Mouse (Mus musculus) CH12.LX (cell line): Measurements from ENCODE around the gene Fndc4. TPM values are rescaled to one million over a fixed set of nuclear protein-coding genes. Genes with fewer than 3 reads are reported as not detected.

Experiments
- DNase-seq: peaks from one replicate; pipeline ENCODE4 v3.0.0-alpha.2; 2013; ENCODE audit errors: extremely low read depth
- H3K27ac ChIP-seq: 2 replicates; pipeline ENCODE4 v1.5.1; 2012; ENCODE audit warnings: low read depth, mild to moderate bottlenecking, control low read depth, moderate library complexity; ENCODE audit not compliant: insufficient read depth
- H3K27me3 ChIP-seq: replicated peaks from 2 replicates; pipeline ENCODE3; 2012; ENCODE audit warnings: inconsistent platforms
- H3K36me3 ChIP-seq, 2 experiments: replicated peaks in 1 of 2; 2 replicates each; pipeline versions ENCODE3 to v1.6.1; 2012; ENCODE audit warnings: inconsistent platforms in 1 of 2, low read length in 1 of 2, mild to moderate bottlenecking in 1 of 2, mixed read lengths in 1 of 2, moderate library complexity in 1 of 2; ENCODE audit not compliant: control insufficient read depth in 1 of 2, insufficient read depth in 1 of 2
- H3K4me1 ChIP-seq, 2 experiments: 2 replicates each; pipeline ENCODE4 v1.6.1; 2012; ENCODE audit warnings: inconsistent platforms in 1 of 2, moderate library complexity in 1 of 2; ENCODE audit not compliant: insufficient read depth in 2 of 2, control insufficient read depth in 1 of 2
- H3K4me2 ChIP-seq: 2 replicates; pipeline ENCODE4 v1.6.1; 2012; ENCODE audit warnings: low read depth, mild to moderate bottlenecking, control low read depth; ENCODE audit not compliant: poor library complexity, insufficient read depth, severe bottlenecking
- H3K4me3 ChIP-seq, 3 experiments: fragments of 150-350 bp in 1 of 3; sonication (generic) in 1 of 3; replicated peaks in 1 of 3; 2 replicates each; pipeline versions ENCODE3 to v1.5.1; 2011 to 2012; ENCODE audit warnings: low read depth in 2 of 3, low read length in 2 of 3, mild to moderate bottlenecking in 2 of 3, moderate library complexity in 2 of 3, control low read depth in 1 of 3, improper control_type of control experiment in 1 of 3, inconsistent platforms in 1 of 3, mixed read lengths in 1 of 3; ENCODE audit not compliant: poor library complexity in 1 of 3
- H3K79me2 ChIP-seq: replicated peaks from 2 replicates; pipeline ENCODE4 v1.6.1; 2012; ENCODE audit warnings: mild to moderate bottlenecking, moderate library complexity; ENCODE audit not compliant: control insufficient read depth, poor library complexity, insufficient read depth, severe bottlenecking; ENCODE audit errors: extremely low read depth
- H3K9ac ChIP-seq: 2 replicates; pipeline ENCODE4 v1.6.1; 2012; ENCODE audit warnings: low read depth, mild to moderate bottlenecking, control low read depth, moderate library complexity; ENCODE audit not compliant: insufficient read depth
- H3K9me3 ChIP-seq: replicated peaks from 2 replicates; pipeline ENCODE3; 2012; ENCODE audit warnings: low read length, inconsistent platforms, mixed read lengths
- CHD2 ChIP-seq: IDR thresholded peaks from 2 replicates; pipeline ENCODE4 v1.6.1; 2011; ENCODE audit warnings: low read length, improper control_type of control experiment
- CTCF ChIP-seq, 2 experiments: IDR thresholded peaks in 1 of 2; conservative IDR thresholded peaks in 1 of 2; 2 replicates each; pipeline ENCODE4 v1.5.1; 2011 to 2012; ENCODE audit warnings: low read depth in 2 of 2, low read length in 2 of 2, improper control_type of control experiment in 1 of 2, inconsistent platforms in 1 of 2, mild to moderate bottlenecking in 1 of 2, moderate library complexity in 1 of 2
- E2F4 ChIP-seq: IDR thresholded peaks from 2 replicates; pipeline ENCODE4 v1.6.1; 2011; ENCODE audit warnings: low read depth, low read length, improper control_type of control experiment; ENCODE audit not compliant: insufficient replicate concordance
- ELF1 ChIP-seq: IDR thresholded peaks from 2 replicates; pipeline ENCODE4 v1.6.1; 2014; ENCODE audit warnings: low read depth, mild to moderate bottlenecking, inconsistent platforms, low read length, improper control_type of control experiment
- JUN ChIP-seq: IDR thresholded peaks from 2 replicates; pipeline ENCODE4 v1.6.1; 2011; ENCODE audit warnings: low read depth, mild to moderate bottlenecking, low read length, improper control_type of control experiment, moderate library complexity; ENCODE audit not compliant: insufficient read depth
- MAFK ChIP-seq: IDR thresholded peaks from 2 replicates; pipeline ENCODE4 v1.6.1; 2011; ENCODE audit warnings: low read length, improper control_type of control experiment; ENCODE audit not compliant: insufficient replicate concordance
- MAZ ChIP-seq: IDR thresholded peaks from 2 replicates; pipeline ENCODE4 v1.6.1; 2012; ENCODE audit warnings: low read depth, mild to moderate bottlenecking, inconsistent platforms, low read length, improper control_type of control experiment, moderate library complexity
- MXI1 ChIP-seq: IDR thresholded peaks from 2 replicates; pipeline ENCODE4 v1.6.1; 2011; ENCODE audit warnings: mild to moderate bottlenecking, low read depth, low read length, improper control_type of control experiment
- MYC ChIP-seq: IDR thresholded peaks from 2 replicates; pipeline ENCODE4 v1.6.1; 2011; ENCODE audit warnings: low read depth, mild to moderate bottlenecking, improper control_type of control experiment, low read length
- NRF1 ChIP-seq: IDR thresholded peaks from 2 replicates; pipeline ENCODE4 v1.6.1; 2014; ENCODE audit warnings: low read depth, mild to moderate bottlenecking, inconsistent platforms, low read length, improper control_type of control experiment, moderate library complexity
- PAX5 ChIP-seq: IDR thresholded peaks from 2 replicates; pipeline ENCODE4 v1.6.1; 2012; ENCODE audit warnings: low read length, inconsistent platforms, mixed read lengths
- POLR2A ChIP-seq: IDR thresholded peaks from 2 replicates; pipeline ENCODE4 v1.6.1; 2011; ENCODE audit warnings: low read depth, mild to moderate bottlenecking, improper control_type of control experiment, low read length
- POLR2AphosphoS2 ChIP-seq: IDR thresholded peaks from 2 replicates; pipeline ENCODE4 v1.6.1; 2011; ENCODE audit warnings: low read depth, low read length, improper control_type of control experiment
- RCOR1 ChIP-seq: conservative IDR thresholded peaks from 2 replicates; pipeline ENCODE4 v1.6.1; 2012; ENCODE audit warnings: low read depth, mild to moderate bottlenecking, inconsistent platforms, low read length, improper control_type of control experiment
- SIN3A ChIP-seq: IDR thresholded peaks from 2 replicates; pipeline ENCODE4 v1.6.1; 2012; ENCODE audit warnings: low read length, improper control_type of control experiment, inconsistent platforms
- SMC3 ChIP-seq: IDR thresholded peaks from 2 replicates; pipeline ENCODE4 v1.6.1; 2011; ENCODE audit warnings: low read depth, low read length, improper control_type of control experiment
- TBP ChIP-seq: conservative IDR thresholded peaks from 2 replicates; pipeline ENCODE4 v1.6.1; 2011; ENCODE audit warnings: low read depth, low read length, improper control_type of control experiment
- TCF12 ChIP-seq: IDR thresholded peaks from 2 replicates; pipeline ENCODE4 v1.6.1; 2014; ENCODE audit warnings: low read depth, mild to moderate bottlenecking, inconsistent platforms, low read length, improper control_type of control experiment
- UBTF ChIP-seq: IDR thresholded peaks from 2 replicates; pipeline ENCODE4 v1.6.1; 2012; ENCODE audit warnings: low read depth, mild to moderate bottlenecking, inconsistent platforms, low read length, improper control_type of control experiment, moderate library complexity
- dilution Hi-C: fragments of 300-500 bp; cut with MboI; formaldehyde crosslinking; loops from 2 replicates; pipeline ENCODE4 v1.14.3; 2020; ENCODE audit warnings: low sequenced_read_pairs; ENCODE audit not compliant: extremely low pct_unique_long_range_greater_than_20kb, extremely low pct_ligation_motif_present
- in situ Hi-C: fragments of 300-500 bp; cut with MboI; formaldehyde crosslinking; loops from 3 replicates; pipeline ENCODE4 v1.14.3; 2019; ENCODE audit warnings: low sequenced_read_pairs, low pct_ligation_motif_present, low pct_unique_long_range_greater_than_20kb, mixed read lengths
- polyA plus RNA-seq: library from polyadenylated mRNA; unstranded; fragments of >175 nt; gene quantifications from 2 replicates; pipeline ENCODE4 v1.2.1, GENCODE M21; 2012; ENCODE audit warnings: low read depth; ENCODE audit not compliant: insufficient read length
- total RNA-seq, 2 experiments: library from RNA; depleted of rRNA; stranded (reverse); fragments of 300-350 nt in 1 of 2; fragments of >200 nt in 1 of 2; gene quantifications; 2 replicates each; pipeline ENCODE4 v1.2.3; 2012 to 2014

Gene Fndc4
- total and polyA plus RNA-seq, 3 experiments = 0.13 TPM; not detected in 2

GRCm38 (mm10) chr5:31251541-31252101 is 44.3 kb downstream of the Fndc4 start, which contains the start of gene Krtcap3:
Krtcap3 (plus strand) TSS chr5:31251691.
- Histone ChIP-seq H3K4me3 (peak within 1 kb of the TSS; percentile 30 to 60 (median 54)), H3K4me2 (peak within 1 kb of the TSS; percentile 30; the same call in 1 of the 2 replicates), H3K4me1 (peaks cover 0 to 11% of the 10 kb centered on the region in 2 experiments; a peak in 1 of 4 replicates), H3K27me3 (no peaks in the 10 kb centered on the region), H3K36me3 (peaks cover 72 to 93% of the 10 kb centered on the region in 2 experiments), H3K27ac (no peak within 1 kb of the TSS), H3K9me3 (no peaks in the 10 kb centered on the region), H3K79me2 (no peaks in the 10 kb centered on the region), H3K9ac (no peak within 1 kb of the TSS)
- peak; percentile 63; the same call in 1 of the 2 replicates for TF ChIP-seq POLR2AphosphoS2
- peak; percentile 39; the same call in 1 of the 2 replicates for TF ChIP-seq POLR2A
- TF ChIP-seq MYC = 0 out of 2 replicates have a peak, but pooled peaks have one; percentile 10
- TF ChIP-seq CTCF (conservative IDR thresholded peaks at IDR 0.05 in 1 of 2, IDR thresholded peaks at IDR 0.05 in 1 of 2; ENCODE audit: low read depth in 2 of 2, low read length in 2 of 2) = no peak
- TF ChIP-seq MXI1 = peak; percentile 35; the same call in 1 of the 2 replicates
- TF ChIP-seq MAFK = no peak
- peak; percentile 19; the same call in 1 of the 2 replicates for TF ChIP-seq CHD2
- TF ChIP-seq ELF1 = peak; percentile 12; the same call in 1 of the 2 replicates
- 0 out of 2 replicates have a peak, but pooled peaks have one; percentile 30 for TF ChIP-seq TCF12
- no peak for TF ChIP-seq PAX5
- TF ChIP-seq NRF1 = peak; percentile 52
- 0 out of 2 replicates have a peak, but pooled peaks have one; percentile 49 for TF ChIP-seq MAZ
- no peak for TF ChIP-seq SMC3
- DNase-seq = peak; percentile 40
- dilution Hi-C loops = no loop called here
- in situ Hi-C loops = no loop called here

GRCm38 (mm10) chr5:31250716-31251115 is 45.2 kb downstream of the Fndc4 start:
- peaks cover 76 to 97% of the 10 kb centered on the region in 2 experiments for H3K36me3 ChIP-seq

More at GRCm38 (mm10) chr5:31250716-31251115, 45.2 kb downstream of the Fndc4 start:
- in situ Hi-C loops (no loop called here), dilution Hi-C loops (no loop called here)
- Histone ChIP-seq H3K4me2 (no peak overlapping the region), H3K4me1 (peaks cover 0 to 11% of the 10 kb centered on the region in 2 experiments; a peak in 1 of 4 replicates), H3K79me2 (no peaks in the 10 kb centered on the region), H3K27me3 (no peaks in the 10 kb centered on the region), H3K4me3 (no peak overlapping the region), H3K9me3 (no peaks in the 10 kb centered on the region), H3K27ac (no peak overlapping the region)
- no peak for TF ChIP-seq UBTF
- TF ChIP-seq MXI1 = no peak
- no peak for TF ChIP-seq TBP
- no peak for TF ChIP-seq RCOR1
- no peak for TF ChIP-seq E2F4
- TF ChIP-seq JUN = no peak
- no peak for TF ChIP-seq SIN3A
- TF ChIP-seq, all 38 proteins: peak for 0
- DNase-seq = no peak
- H3K9ac ChIP-seq = no peak overlapping the region

Other genes with a start within 250 kb of the Fndc4 start
Only the 20 nearest of the 24 such genes appear.
- not detected in 2 replicates for gene Dnajc5g, start 189.8 kb downstream of the Fndc4 start, total RNA-seq (2012; rRNA removed)
- gene Dnajc5g, start 189.8 kb downstream of the Fndc4 start, total RNA-seq (2014; rRNA removed) = not detected in 2 replicates
- not detected in 2 replicates for gene Dnajc5g, start 189.8 kb downstream of the Fndc4 start, polyA plus RNA-seq
- gene Slc30a3, start 187.8 kb downstream of the Fndc4 start, total RNA-seq (2012; rRNA removed) = not detected in 2 replicates
- gene Slc30a3, start 187.8 kb downstream of the Fndc4 start, total RNA-seq (2014; rRNA removed) = not detected in 2 replicates
- gene Slc30a3, start 187.8 kb downstream of the Fndc4 start, polyA plus RNA-seq = not detected in 2 replicates
- gene Trim54, start 179.4 kb downstream of the Fndc4 start, total RNA-seq (2012; rRNA removed) = not detected in 2 replicates
- gene Trim54, start 179.4 kb downstream of the Fndc4 start, total RNA-seq (2014; rRNA removed) = not detected in 2 replicates
- gene Trim54, start 179.4 kb downstream of the Fndc4 start, polyA plus RNA-seq = not detected in 2 replicates
- not detected in 2 replicates for gene Ucn, start 157.3 kb downstream of the Fndc4 start, total RNA-seq (2012; rRNA removed)
- gene Ucn, start 157.3 kb downstream of the Fndc4 start, total RNA-seq (2014; rRNA removed) = not detected in 2 replicates
- gene Ucn, start 157.3 kb downstream of the Fndc4 start, polyA plus RNA-seq = not detected in 2 replicates
- 24.0 and 30.3 TPM in 2 replicates for gene Mpv17, start 141.8 kb downstream of the Fndc4 start, total RNA-seq (2012; rRNA removed)
- 37.6 and 39.7 TPM in 2 replicates for gene Mpv17, start 141.8 kb downstream of the Fndc4 start, total RNA-seq (2014; rRNA removed)
- 32.8 and 40.4 TPM in 2 replicates for gene Mpv17, start 141.8 kb downstream of the Fndc4 start, polyA plus RNA-seq
- gene Gm29609, start 116.2 kb downstream of the Fndc4 start, total RNA-seq (2012; rRNA removed) = 1.4 and 2.7 TPM in 2 replicates
- gene Gm29609, start 116.2 kb downstream of the Fndc4 start, total RNA-seq (2014; rRNA removed) = 1.2 and 2.1 TPM in 2 replicates
- 0.57 and 3.0 TPM in 2 replicates for gene Gm29609, start 116.2 kb downstream of the Fndc4 start, polyA plus RNA-seq
- gene Gtf3c2, start 115.9 kb downstream of the Fndc4 start, total RNA-seq (2012; rRNA removed) = 49.4 and 51.2 TPM in 2 replicates
- gene Gtf3c2, start 115.9 kb downstream of the Fndc4 start, total RNA-seq (2014; rRNA removed) = 19.4 and 22.8 TPM in 2 replicates
- 96.9 and 99.5 TPM in 2 replicates for gene Gtf3c2, start 115.9 kb downstream of the Fndc4 start, polyA plus RNA-seq
- gene Snx17, start 102.9 kb downstream of the Fndc4 start, total RNA-seq (2012; rRNA removed) = 61.5 and 73.9 TPM in 2 replicates
- gene Snx17, start 102.9 kb downstream of the Fndc4 start, total RNA-seq (2014; rRNA removed) = 52.6 and 56.7 TPM in 2 replicates
- gene Snx17, start 102.9 kb downstream of the Fndc4 start, polyA plus RNA-seq = 59.2 and 63.9 TPM in 2 replicates
- gene Eif2b4, start 102.7 kb downstream of the Fndc4 start, total RNA-seq (2012; rRNA removed) = 56.8 and 75.0 TPM in 2 replicates
- 26.8 and 29.0 TPM in 2 replicates for gene Eif2b4, start 102.7 kb downstream of the Fndc4 start, total RNA-seq (2014; rRNA removed)
- gene Eif2b4, start 102.7 kb downstream of the Fndc4 start, polyA plus RNA-seq = 99.5 and 106 TPM in 2 replicates
- 6.9 and 7.4 TPM in 2 replicates for gene Zfp513, start 93.8 kb downstream of the Fndc4 start, total RNA-seq (2012; rRNA removed)
- 2.4 and 3.6 TPM in 2 replicates for gene Zfp513, start 93.8 kb downstream of the Fndc4 start, total RNA-seq (2014; rRNA removed)
- 10.2 and 12.8 TPM in 2 replicates for gene Zfp513, start 93.8 kb downstream of the Fndc4 start, polyA plus RNA-seq
- 182 and 225 TPM in 2 replicates for gene Ppm1g, start 75.4 kb downstream of the Fndc4 start, total RNA-seq (2012; rRNA removed)
- 96.9 and 97.8 TPM in 2 replicates for gene Ppm1g, start 75.4 kb downstream of the Fndc4 start, total RNA-seq (2014; rRNA removed)
- gene Ppm1g, start 75.4 kb downstream of the Fndc4 start, polyA plus RNA-seq = 366 and 383 TPM in 2 replicates
- 36.6 and 40.4 TPM in 2 replicates for gene Nrbp1, start 55.2 kb downstream of the Fndc4 start, total RNA-seq (2012; rRNA removed)
- gene Nrbp1, start 55.2 kb downstream of the Fndc4 start, total RNA-seq (2014; rRNA removed) = 40.5 and 41.5 TPM in 2 replicates
- 34.5 and 36.1 TPM in 2 replicates for gene Nrbp1, start 55.2 kb downstream of the Fndc4 start, polyA plus RNA-seq
- gene Gm9970, start 54.8 kb downstream of the Fndc4 start, total RNA-seq (2012; rRNA removed) = not detected in 2 replicates
- not detected in 2 replicates for gene Gm9970, start 54.8 kb downstream of the Fndc4 start, total RNA-seq (2014; rRNA removed)
- not detected in 2 replicates for gene Gm9970, start 54.8 kb downstream of the Fndc4 start, polyA plus RNA-seq
- gene Krtcap3, start 44.4 kb downstream of the Fndc4 start, total RNA-seq (2012; rRNA removed) = 13.9 and 14.1 TPM in 2 replicates
- 9.8 and 10.0 TPM in 2 replicates for gene Krtcap3, start 44.4 kb downstream of the Fndc4 start, total RNA-seq (2014; rRNA removed)
- gene Krtcap3, start 44.4 kb downstream of the Fndc4 start, polyA plus RNA-seq = 8.6 and 11.3 TPM in 2 replicates
- 11.1 and 21.5 TPM in 2 replicates for gene Ift172, start 5.0 kb downstream of the Fndc4 start, total RNA-seq (2012; rRNA removed)
- gene Ift172, start 5.0 kb downstream of the Fndc4 start, total RNA-seq (2014; rRNA removed) = 4.3 and 6.1 TPM in 2 replicates
- 8.5 and 9.2 TPM in 2 replicates for gene Ift172, start 5.0 kb downstream of the Fndc4 start, polyA plus RNA-seq
- 0.08 TPM in 1 of 2 replicates, not detected in the other for gene Gckr, start 1.4 kb upstream of the Fndc4 start, total RNA-seq (2012; rRNA removed)
- gene Gckr, start 1.4 kb upstream of the Fndc4 start, total RNA-seq (2014; rRNA removed) = not detected in 2 replicates
- not detected in 2 replicates for gene Gckr, start 1.4 kb upstream of the Fndc4 start, polyA plus RNA-seq
- 13.6 and 16.5 TPM in 2 replicates for gene Zfp512, start 156.4 kb upstream of the Fndc4 start, total RNA-seq (2012; rRNA removed)
- 16.0 and 17.2 TPM in 2 replicates for gene Zfp512, start 156.4 kb upstream of the Fndc4 start, total RNA-seq (2014; rRNA removed)
- gene Zfp512, start 156.4 kb upstream of the Fndc4 start, polyA plus RNA-seq = 15.4 and 16.5 TPM in 2 replicates
- 0.08 TPM in 1 of 2 replicates, not detected in the other for gene 4930548H24Rik, start 189.7 kb upstream of the Fndc4 start, total RNA-seq (2012; rRNA removed)
- gene 4930548H24Rik, start 189.7 kb upstream of the Fndc4 start, total RNA-seq (2014; rRNA removed) = 0.19 TPM in 1 of 2 replicates, not detected in the other
- 0.18 TPM in 1 of 2 replicates, not detected in the other for gene 4930548H24Rik, start 189.7 kb upstream of the Fndc4 start, polyA plus RNA-seq
- 30.6 and 40.8 TPM in 2 replicates for gene Gpn1, start 198.7 kb upstream of the Fndc4 start, total RNA-seq (2012; rRNA removed)
- gene Gpn1, start 198.7 kb upstream of the Fndc4 start, total RNA-seq (2014; rRNA removed) = 37.3 and 47.5 TPM in 2 replicates
- gene Gpn1, start 198.7 kb upstream of the Fndc4 start, polyA plus RNA-seq = 38.7 and 42.6 TPM in 2 replicates
- 25.7 and 30.0 TPM in 2 replicates for gene Slc4a1ap, start 230.9 kb upstream of the Fndc4 start, total RNA-seq (2012; rRNA removed)
- 27.9 and 31.0 TPM in 2 replicates for gene Slc4a1ap, start 230.9 kb upstream of the Fndc4 start, total RNA-seq (2014; rRNA removed)
- 41.1 and 50.6 TPM in 2 replicates for gene Slc4a1ap, start 230.9 kb upstream of the Fndc4 start, polyA plus RNA-seq